Mouse (Mus musculus) embryonic facial prominence, embryonic 15.5 days (tissue): ENCODE results near the gene Nol7. TPM values are rescaled to one million over a fixed set of nuclear protein-coding genes. Genes with fewer than 3 reads are reported as not detected.

Source experiments
- polyA plus RNA-seq: library from polyadenylated mRNA; unstranded; fragments of >200 nt; fragmentation: Nextera tagmentation; extraction: Ambion mirVana; gene quantifications from 2 replicates; pipeline ENCODE4 v1.2.1, GENCODE M21; 2015

Gene Nol7
- polyA plus RNA-seq, 1 experiment from 2014 or later: 126 TPM

Other genes starting within 250 kb of the Nol7 start
- gene Tbc1d7, start 226.9 kb upstream of the Nol7 start, polyA plus RNA-seq: 41.3 and 41.4 TPM in 2 replicates
- 1.0 TPM in 2 replicates for gene Gfod1, start 94.2 kb upstream of the Nol7 start, polyA plus RNA-seq
- gene Sirt5, start 32.9 kb upstream of the Nol7 start, polyA plus RNA-seq: 21.4 and 24.1 TPM in 2 replicates
- 8.5 and 9.2 TPM in 2 replicates for gene Ranbp9, start 82.9 kb downstream of the Nol7 start, polyA plus RNA-seq
- gene Mcur1, start 161.8 kb downstream of the Nol7 start, polyA plus RNA-seq: 14.1 and 14.4 TPM in 2 replicates
- 7.7 and 11.1 TPM in 2 replicates for gene Rnf182, start 217.3 kb downstream of the Nol7 start, polyA plus RNA-seq